8 mouse cellular contexts compared by ENCODE assay signal in genomic region chr5:129886911-129887636, GRCm38 (mm10). TPM values are rescaled to one million over a fixed set of nuclear protein-coding genes. Genes with fewer than 3 reads are reported as not detected.
DNase-seq lines count a peak whose midpoint lies in the region; ATAC-seq and TF ChIP-seq lines count a peak whose summit lies in the region.

Gene Chchd2, minus strand, starts transcription at chr5:129887470.

- no peaks in the 10 kb centered on the region for H3K27me3 ChIP-seq in Patski
- H3K27me3 ChIP-seq in hindbrain, embryonic 13.5 days: 0 out of 2 replicates have a peak, but pooled peaks cover under 1% of the 10 kb centered on the region

- H3K4me2 ChIP-seq in hindbrain, embryonic 13.5 days: peak within 1 kb of the TSS; percentile 95

- H3K27ac ChIP-seq in hindbrain, embryonic 13.5 days: peak within 1 kb of the TSS; percentile 94

- peak within 1 kb of the TSS; percentile 86 for H3K4me3 ChIP-seq in hindbrain, embryonic 13.5 days

- H3K9me3 ChIP-seq in hindbrain, embryonic 13.5 days: no peaks in the 10 kb centered on the region

- in situ Hi-C loops in Patski (cut with MboI; ENCODE audit: low pct_unique_long_range_greater_than_20kb): no loop called here

- WGBS in hindbrain, embryonic 13.5 days: under 1% methylated on average over 46 of the region's 46 CpGs

- ATAC-seq in Patski: peak; percentile 100
- ATAC-seq in hindbrain, embryonic 13.5 days (ENCODE audit: low FRiP score): peak; percentile 100

- CTCF ChIA-PET in Patski (lab: Charles Lee): interaction anchor here (1.0 to 4.5 kb wide), 5 partner anchors 9 to 32 kb away, joined by 3 to 12 read pairs (median 4); partner anchors contain the start of gene Zbed5

- POLR2A ChIA-PET in Patski (lab: Charles Lee): interaction anchor here (0.7 to 2.0 kb wide), 4 partner anchors 9 to 115 kb away, joined by 3 to 5 read pairs (median 4); partner anchors contain the start of genes Psph and Zbed5

- H3K4me1 ChIP-seq in hindbrain, embryonic 13.5 days (replicated peaks): peaks cover 28% of the 10 kb centered on the region

- no peak for TF ChIP-seq CTCF in Patski (IDR thresholded peaks at IDR 0.05)

- H3K36me3 ChIP-seq in hindbrain, embryonic 13.5 days: peaks cover 23% of the 10 kb centered on the region

- DNase-seq in Patski (ENCODE audit: low read depth, low spot score): peak; percentile 99
- peak; percentile 92 to 96 for DNase-seq in cerebellum, postnatal 14 days
- peak; percentile 89 to 95 for DNase-seq in frontal cortex, postnatal 14 days (ENCODE audit: low spot score in 2 of 2)
- peak; percentile 75 to 76 for DNase-seq in layer of hippocampus, postnatal 25 days (ENCODE audit: extremely low spot score in 1 of 2, low spot score in 1 of 2)
- DNase-seq in lung, postnatal 25 days (ENCODE audit: low spot score): peak; percentile 98
- peak; percentile 98 for DNase-seq in retina, embryonic 14.5 days (ENCODE audit: low spot score)
- peak; percentile 82 for DNase-seq in thymus, postnatal 4 days

- H3K9ac ChIP-seq in hindbrain, embryonic 13.5 days: peak within 1 kb of the TSS; percentile 84

RNA-seq across cellular contexts. Expression of gene Chchd2, which starts in this region (rescaled TPM):
- 686 TPM for polyA plus RNA-seq in Patski (2021)
- polyA plus RNA-seq in hindbrain, embryonic 13.5 days (2015; fragmentation: Nextera tagmentation; extraction: Ambion mirVana): 858 and 885 TPM in 2 replicates
- total RNA-seq in layer of hippocampus, postnatal 25 days (2021): 100 to 1,000 TPM; 407 to 478 TPM

Comparison
In these comparisons a context has a peak if more than half of its experiments do, and no peak if none do; other contexts are left out.
1. Peak in every context shown above with its lines: DNase-seq, ATAC-seq, H3K4me3 ChIP-seq and H3K27ac ChIP-seq.